Mouse (Mus musculus) neural tube, embryonic 14.5 days (tissue): Measurements from ENCODE around the gene Bmpr1b. TPM values are rescaled to one million over a fixed set of nuclear protein-coding genes. Genes with fewer than 3 reads are reported as not detected.

Experiments
- ATAC-seq: fragments of 200-750 bp; cut with Nextera tagmentation; 2 replicates; pipeline ENCODE4 v1.8.0; 2017; ENCODE audit warnings: low read depth, mild to moderate bottlenecking, moderate TSS enrichment, moderate library complexity
- H3K27ac ChIP-seq: fragments of 300-500 bp; sonication (generic); 2 replicates; pipeline ENCODE4 v1.5.1; 2014; ENCODE audit warnings: low read depth, mild to moderate bottlenecking, control low read depth, low read length, moderate library complexity, mixed read lengths
- H3K27me3 ChIP-seq: fragments of 300-500 bp; sonication (generic); 2 replicates; pipeline ENCODE4 v1.6.1; 2014; ENCODE audit warnings: low read length; ENCODE audit not compliant: control insufficient read depth, insufficient read depth
- H3K36me3 ChIP-seq: fragments of 300-500 bp; sonication (generic); 2 replicates; pipeline ENCODE4 v1.6.1; 2014; ENCODE audit warnings: low read length, mixed read lengths; ENCODE audit not compliant: control insufficient read depth, insufficient read depth
- H3K4me1 ChIP-seq: fragments of 300-500 bp; sonication (generic); 2 replicates; pipeline ENCODE4 v1.6.1; 2014; ENCODE audit warnings: low read length; ENCODE audit not compliant: control insufficient read depth, insufficient read depth
- H3K4me2 ChIP-seq: fragments of 300-500 bp; sonication (generic); 2 replicates; pipeline ENCODE4 v1.6.1; 2014; ENCODE audit warnings: mild to moderate bottlenecking, low read depth, low read length, control low read depth
- H3K4me3 ChIP-seq: fragments of 300-500 bp; sonication (generic); 2 replicates; pipeline ENCODE4 v1.5.1; 2014; ENCODE audit warnings: low read depth, low read length, control low read depth, mixed read lengths
- H3K9ac ChIP-seq: fragments of 300-500 bp; sonication (generic); replicated peaks from 2 replicates; pipeline ENCODE4 v1.6.1; 2014; ENCODE audit warnings: low read depth, mild to moderate bottlenecking, control low read depth, low read length, mixed read lengths
- H3K9me3 ChIP-seq: fragments of 300-500 bp; sonication (generic); 2 replicates; pipeline ENCODE4 v1.6.1; 2016; ENCODE audit warnings: low read length; ENCODE audit not compliant: control insufficient read depth
- WGBS: fragments of 180-500 bp; shearing (Covaris S2); extraction: QIAGEN DNeasy Blood & Tissue Kit; methylation state at CpG from one replicate; pipeline ENCODE4 v1.1.7; 2014; 5-methylcytosine and 5-hydroxymethylcytosine counted together
- polyA plus RNA-seq: library from polyadenylated mRNA; unstranded; fragments of >200 nt; fragmentation: Nextera tagmentation; extraction: Ambion mirVana; gene quantifications from 2 replicates; pipeline ENCODE4 v1.2.1, GENCODE M21; 2014

Gene Bmpr1b
- polyA plus RNA-seq, 1 experiment from 2014 or later = 8.2 TPM

- Histone ChIP-seq H3K27me3 (no peaks in the 10 kb centered on the region), H3K27ac (no peak overlapping the region), H3K4me3 (no peak overlapping the region), H3K36me3 (no peaks in the 10 kb centered on the region), H3K9me3 (no peaks in the 10 kb centered on the region), H3K4me2 (no peak overlapping the region), H3K4me1 (no peaks in the 10 kb centered on the region), H3K9ac (no peak overlapping the region)
- WGBS = 72% methylated on average over 2 of the region's 2 CpGs
- no peak for ATAC-seq
These were observed 43.7 kb downstream of the Bmpr1b start for GRCm38 (mm10) chr3:142125556-142125955.

DNA sequence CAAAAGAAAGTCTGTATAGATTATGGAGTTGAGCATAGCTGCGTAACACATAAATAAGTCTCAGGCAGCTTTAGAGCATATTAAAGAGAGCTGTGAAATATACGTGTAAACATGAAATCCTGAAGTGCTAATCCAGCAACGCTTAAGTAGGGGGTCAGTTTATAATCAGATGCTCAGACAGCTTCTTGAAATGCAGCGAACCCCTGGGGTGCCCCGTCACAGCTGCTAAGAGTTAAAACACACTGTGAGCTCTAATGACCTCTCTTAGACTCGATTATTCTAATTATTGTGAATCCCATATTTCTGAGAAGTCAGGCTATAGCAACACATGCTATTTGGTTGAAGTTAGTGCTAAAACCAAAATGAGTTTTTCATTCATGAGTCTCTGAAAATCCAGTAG lies 45.0 kb downstream of the Bmpr1b start:
- Histone ChIP-seq H3K36me3 (no peaks in the 10 kb centered on the region), H3K4me2 (no peak overlapping the region), H3K9me3 (no peaks in the 10 kb centered on the region), H3K27me3 (no peaks in the 10 kb centered on the region), H3K9ac (no peak overlapping the region), H3K27ac (no peak overlapping the region), H3K4me1 (no peaks in the 10 kb centered on the region), H3K4me3 (no peak overlapping the region)
- ATAC-seq = no peak
- 51% methylated on average over 6 of the region's 6 CpGs for WGBS

DNA sequence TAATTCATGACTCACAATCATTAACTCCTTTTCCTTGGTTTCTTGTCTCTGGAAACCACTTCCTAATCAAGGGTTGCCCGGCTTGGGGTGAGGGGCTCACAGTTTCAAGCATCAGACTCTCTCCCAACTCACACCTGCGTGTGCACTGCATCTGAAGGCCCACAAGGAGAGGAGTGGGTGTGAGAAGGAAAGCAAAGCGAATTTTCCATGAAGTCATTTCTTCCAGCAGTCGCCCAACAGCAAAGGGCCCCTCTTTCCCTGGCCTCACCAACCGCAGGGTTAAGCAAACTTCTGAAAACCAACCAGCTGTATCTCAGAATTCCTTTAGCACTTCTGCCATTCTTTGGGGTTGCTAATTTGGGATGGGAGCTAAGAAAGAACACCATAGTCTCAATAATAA lies 46.8 kb downstream of the Bmpr1b start:
- WGBS = 88% methylated on average over 5 of the region's 5 CpGs
- no peak for ATAC-seq

GRCm38 (mm10) chr3:142120795-142121194 lies 48.4 kb downstream of the Bmpr1b start:
- 91% methylated on average over 3 of the region's 3 CpGs for WGBS
- Histone ChIP-seq H3K27ac (no peak overlapping the region), H3K9me3 (no peaks in the 10 kb centered on the region), H3K4me3 (no peak overlapping the region), H3K36me3 (no peaks in the 10 kb centered on the region), H3K4me1 (no peaks in the 10 kb centered on the region), H3K27me3 (no peaks in the 10 kb centered on the region), H3K4me2 (no peak overlapping the region), H3K9ac (no peak overlapping the region)
- no peak for ATAC-seq

More for the DNA sequence above, 46.8 kb downstream of the Bmpr1b start:
- Histone ChIP-seq H3K4me1 (no peaks in the 10 kb centered on the region), H3K27me3 (no peaks in the 10 kb centered on the region), H3K4me2 (no peak overlapping the region), H3K27ac (no peak overlapping the region), H3K36me3 (no peaks in the 10 kb centered on the region), H3K4me3 (no peak overlapping the region), H3K9ac (no peak overlapping the region), H3K9me3 (no peaks in the 10 kb centered on the region)

DNA sequence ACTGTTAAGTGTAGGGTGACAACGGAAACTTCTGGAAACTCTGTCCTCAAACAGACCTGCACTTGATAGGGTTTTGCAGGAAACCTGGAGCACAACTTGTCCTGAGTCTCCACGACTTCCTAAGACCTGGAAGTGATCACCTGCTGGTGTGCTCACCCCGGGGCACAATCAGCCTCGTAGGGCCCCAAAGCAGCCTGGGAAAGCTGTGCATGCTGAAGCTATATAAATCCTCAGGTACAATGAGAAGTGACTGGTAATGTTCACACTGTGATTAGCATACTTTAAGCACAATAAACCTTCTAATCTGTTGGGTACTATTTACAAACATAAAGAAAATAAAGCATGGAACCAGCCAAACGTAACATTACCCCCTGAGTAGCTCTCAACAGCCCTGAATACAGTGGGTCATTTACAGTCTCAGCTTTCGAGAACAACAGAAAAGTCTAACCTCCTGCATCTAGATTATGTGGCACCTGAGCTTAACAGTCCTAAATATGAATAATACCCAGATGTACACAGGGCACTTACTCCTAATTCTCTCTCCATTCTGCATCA lies 54.4 kb downstream of the Bmpr1b start:
- no peak for ATAC-seq
- Histone ChIP-seq H3K9ac (no peak overlapping the region), H3K27ac (no peak overlapping the region), H3K4me2 (no peak overlapping the region), H3K27me3 (no peaks in the 10 kb centered on the region), H3K36me3 (no peaks in the 10 kb centered on the region), H3K4me3 (no peak overlapping the region), H3K4me1 (no peaks in the 10 kb centered on the region), H3K9me3 (no peaks in the 10 kb centered on the region)
- 36% methylated on average over 6 of the region's 6 CpGs for WGBS

- WGBS = 32% methylated on average over 3 of the region's 3 CpGs
- Histone ChIP-seq H3K9me3 (no peaks in the 10 kb centered on the region), H3K27me3 (no peaks in the 10 kb centered on the region), H3K4me3 (no peak overlapping the region), H3K27ac (no peak overlapping the region), H3K4me1 (no peaks in the 10 kb centered on the region), H3K4me2 (no peak overlapping the region), H3K36me3 (no peaks in the 10 kb centered on the region), H3K9ac (no peak overlapping the region)
- no peak for ATAC-seq
These were observed 55.0 kb downstream of the Bmpr1b start for GRCm38 (mm10) chr3:142114190-142114589.

GRCm38 (mm10) chr3:142113208-142113607 lies 56.0 kb downstream of the Bmpr1b start:
- H3K36me3 ChIP-seq = no peaks in the 10 kb centered on the region
- no peaks in the 10 kb centered on the region for H3K27me3 ChIP-seq
- 91% methylated on average over 4 of the region's 4 CpGs for WGBS
- no peak overlapping the region for H3K4me3 ChIP-seq
- no peaks in the 10 kb centered on the region for H3K4me1 ChIP-seq
- no peak overlapping the region for H3K27ac ChIP-seq
- no peak for ATAC-seq
- no peak overlapping the region for H3K9ac ChIP-seq
- H3K4me2 ChIP-seq = no peak overlapping the region
- H3K9me3 ChIP-seq = no peaks in the 10 kb centered on the region

- ATAC-seq = no peak
- Histone ChIP-seq H3K36me3 (no peaks in the 10 kb centered on the region), H3K9ac (no peak overlapping the region), H3K27ac (no peak overlapping the region), H3K27me3 (no peaks in the 10 kb centered on the region), H3K4me3 (no peak overlapping the region), H3K9me3 (no peaks in the 10 kb centered on the region), H3K4me2 (no peak overlapping the region), H3K4me1 (no peaks in the 10 kb centered on the region)
- WGBS = 78% methylated on average over 6 of the region's 6 CpGs
These were observed 63.0 kb downstream of the Bmpr1b start for GRCm38 (mm10) chr3:142106227-142106626.

GRCm38 (mm10) chr3:142104027-142104805 lies 65.0 kb downstream of the Bmpr1b start:
- 93% methylated on average over 10 of the region's 10 CpGs for WGBS
- Histone ChIP-seq H3K4me3 (no peak overlapping the region), H3K27me3 (no peaks in the 10 kb centered on the region), H3K27ac (no peak overlapping the region), H3K4me1 (no peaks in the 10 kb centered on the region), H3K4me2 (no peak overlapping the region), H3K9me3 (no peaks in the 10 kb centered on the region), H3K36me3 (no peaks in the 10 kb centered on the region), H3K9ac (no peak overlapping the region)
- no peak for ATAC-seq
